Mouse (Mus musculus) limb, embryonic 13.5 days (tissue): ENCODE results near the gene Kcnab2. TPM values are rescaled to one million over a fixed set of nuclear protein-coding genes. Genes with fewer than 3 reads are reported as not detected.

Experiments
- ATAC-seq: fragments of 200-750 bp; cut with Nextera tagmentation; 2 replicates; pipeline ENCODE4 v1.8.0; 2017; ENCODE audit warnings: low read depth, moderate number of reproducible peaks, moderate TSS enrichment; ENCODE audit not compliant: low FRiP score
- H3K27ac ChIP-seq: fragments of 300-500 bp; sonication (generic); 2 replicates; pipeline ENCODE4 v1.5.1; 2015; ENCODE audit warnings: inconsistent platforms, mild to moderate bottlenecking, moderate library complexity
- H3K27me3 ChIP-seq: fragments of 300-500 bp; sonication (generic); 2 replicates; pipeline ENCODE4 v1.6.1; 2015; ENCODE audit warnings: mild to moderate bottlenecking, inconsistent platforms
- H3K36me3 ChIP-seq: fragments of 300-500 bp; sonication (generic); 2 replicates; pipeline ENCODE4 v1.6.1; 2015; ENCODE audit warnings: inconsistent platforms, mild to moderate bottlenecking, moderate library complexity
- H3K4me1 ChIP-seq: fragments of 300-500 bp; sonication (generic); 2 replicates; pipeline ENCODE4 v1.6.1; 2015; ENCODE audit warnings: inconsistent platforms
- H3K4me2 ChIP-seq: fragments of 300-500 bp; sonication (generic); replicated peaks from 2 replicates; pipeline ENCODE4 v1.6.1; 2015; ENCODE audit warnings: inconsistent platforms, mild to moderate bottlenecking, moderate library complexity
- H3K4me3 ChIP-seq: fragments of 300-500 bp; sonication (generic); 2 replicates; pipeline ENCODE4 v1.5.1; 2015; ENCODE audit warnings: moderate library complexity, mild to moderate bottlenecking, inconsistent platforms
- H3K9ac ChIP-seq: fragments of 300-500 bp; sonication (generic); 2 replicates; pipeline ENCODE4 v1.6.1; 2015; ENCODE audit warnings: mild to moderate bottlenecking, inconsistent platforms
- H3K9me3 ChIP-seq: fragments of 300-500 bp; sonication (generic); 2 replicates; pipeline ENCODE4 v1.6.1; 2016; ENCODE audit warnings: inconsistent platforms
- WGBS: fragments of 180-500 bp; shearing (Covaris S2); methylation state at CpG from one replicate; pipeline ENCODE4 v1.1.7; 2015; 5-methylcytosine and 5-hydroxymethylcytosine counted together
- polyA plus RNA-seq: library from polyadenylated mRNA; unstranded; fragments of >200 nt; fragmentation: Nextera tagmentation; extraction: Ambion mirVana; gene quantifications from 2 replicates; pipeline ENCODE4 v1.2.1, GENCODE M21; 2015

The Kcnab2 gene
- polyA plus RNA-seq, 1 experiment from 2014 or later = 8.7 TPM

- H3K4me2 ChIP-seq = no peak overlapping the region
- no peaks in the 10 kb centered on the region for H3K36me3 ChIP-seq
- no peaks in the 10 kb centered on the region for H3K4me1 ChIP-seq
- no peak overlapping the region for H3K9ac ChIP-seq
- WGBS = 64% methylated on average over 8 of the region's 8 CpGs
- H3K27ac ChIP-seq = no peak overlapping the region
- H3K27me3 ChIP-seq = no peaks in the 10 kb centered on the region
- no peak for ATAC-seq
- H3K9me3 ChIP-seq = no peaks in the 10 kb centered on the region
- no peak overlapping the region for H3K4me3 ChIP-seq
Observed at GRCm38 (mm10) chr4:152448666-152449018, 29.0 kb downstream of the Kcnab2 start.

GRCm38 (mm10) chr4:152447731-152448665 is 29.7 kb downstream of the Kcnab2 start:
- no peak overlapping the region for H3K27ac ChIP-seq
- no peaks in the 10 kb centered on the region for H3K27me3 ChIP-seq
- 83% methylated on average over 22 of the region's 22 CpGs for WGBS
- no peaks in the 10 kb centered on the region for H3K9me3 ChIP-seq
- ATAC-seq = no peak
- no peak overlapping the region for H3K9ac ChIP-seq
- no peak overlapping the region for H3K4me3 ChIP-seq
- no peaks in the 10 kb centered on the region for H3K36me3 ChIP-seq
- no peaks in the 10 kb centered on the region for H3K4me1 ChIP-seq
- H3K4me2 ChIP-seq = no peak overlapping the region

DNA sequence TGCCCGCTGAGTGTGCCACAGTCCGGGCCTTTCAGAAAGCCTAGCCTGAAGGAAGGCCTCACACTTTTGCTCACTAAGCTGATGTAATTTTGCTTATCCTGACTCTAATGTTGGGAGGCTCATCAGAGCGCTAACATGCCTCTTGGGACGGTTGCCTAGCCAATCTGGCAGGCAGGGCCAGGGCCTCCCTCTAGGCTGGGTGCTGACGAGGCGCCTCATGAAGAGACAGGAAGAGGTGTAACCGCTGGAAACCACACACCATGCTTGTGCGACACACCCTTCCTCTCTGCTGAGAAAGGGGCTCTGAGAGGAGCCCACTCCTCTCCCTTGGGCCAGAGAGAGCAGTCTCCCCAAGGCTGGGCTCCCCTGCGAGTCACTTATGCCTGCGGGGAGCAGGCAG is 31.5 kb downstream of the Kcnab2 start:
- H3K27me3 ChIP-seq = peaks cover 4% of the 10 kb centered on the region; the same call in 1 of the 2 replicates
- no peak overlapping the region for H3K4me3 ChIP-seq
- 78% methylated on average over 10 of the region's 10 CpGs for WGBS
- no peak overlapping the region for H3K27ac ChIP-seq
- no peak overlapping the region for H3K9ac ChIP-seq
- H3K4me2 ChIP-seq = no peak overlapping the region
- no peaks in the 10 kb centered on the region for H3K9me3 ChIP-seq
- no peak for ATAC-seq
- no peaks in the 10 kb centered on the region for H3K36me3 ChIP-seq
- no peaks in the 10 kb centered on the region for H3K4me1 ChIP-seq

DNA sequence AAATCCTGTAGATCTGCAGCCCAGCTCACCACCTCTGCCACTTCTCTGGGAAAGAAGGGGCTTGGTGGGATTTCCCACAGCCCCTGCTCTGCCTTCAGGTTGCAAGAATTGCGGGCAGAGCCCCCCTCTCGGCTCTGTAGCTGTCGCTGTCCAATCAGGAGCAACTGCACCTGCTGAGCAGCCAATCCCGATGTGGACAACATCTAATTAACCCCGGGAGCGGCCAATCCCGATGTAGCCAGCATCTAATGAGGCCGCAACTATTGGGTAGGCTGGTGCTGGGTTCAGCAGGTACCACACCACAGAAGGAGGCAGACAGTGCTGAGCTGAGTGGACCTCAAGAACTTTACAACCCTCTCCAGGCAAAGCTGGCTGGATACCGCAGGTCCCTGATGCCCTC is 36.1 kb downstream of the Kcnab2 start:
- Histone ChIP-seq H3K4me1 (no peaks in the 10 kb centered on the region), H3K4me3 (no peak overlapping the region), H3K9me3 (no peaks in the 10 kb centered on the region), H3K9ac (no peak overlapping the region), H3K27ac (no peak overlapping the region), H3K36me3 (no peaks in the 10 kb centered on the region), H3K4me2 (no peak overlapping the region), H3K27me3 (peaks cover 12% of the 10 kb centered on the region)
- WGBS = 33% methylated on average over 9 of the region's 9 CpGs
- no peak for ATAC-seq

DNA sequence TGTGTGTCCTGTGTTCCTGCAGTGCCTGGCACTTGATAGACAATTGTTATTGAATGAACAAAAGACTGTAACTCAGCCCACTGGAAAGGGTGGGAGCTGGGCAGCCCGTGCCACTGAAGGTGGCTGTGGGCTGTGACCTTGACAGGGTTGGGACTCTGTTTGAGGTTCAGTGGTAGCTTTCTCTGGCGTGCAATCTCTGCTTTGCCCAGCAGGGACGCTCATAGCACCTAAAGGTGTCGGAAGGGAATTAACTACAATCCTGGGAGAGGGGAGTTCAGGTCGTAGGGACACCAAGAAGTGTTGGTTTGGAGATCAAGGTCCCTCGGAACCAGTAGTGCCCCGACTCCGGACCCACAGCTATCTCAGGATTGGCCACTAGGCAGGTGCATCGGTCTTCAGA is 36.8 kb downstream of the Kcnab2 start:
- 61% methylated on average over 9 of the region's 9 CpGs for WGBS
- no peaks in the 10 kb centered on the region for H3K9me3 ChIP-seq
- H3K36me3 ChIP-seq = no peaks in the 10 kb centered on the region
- H3K27ac ChIP-seq = no peak overlapping the region
- ATAC-seq = no peak
- no peak overlapping the region for H3K4me2 ChIP-seq
- no peaks in the 10 kb centered on the region for H3K4me1 ChIP-seq
- peaks cover 12% of the 10 kb centered on the region for H3K27me3 ChIP-seq
- no peak overlapping the region for H3K9ac ChIP-seq
- no peak overlapping the region for H3K4me3 ChIP-seq

DNA sequence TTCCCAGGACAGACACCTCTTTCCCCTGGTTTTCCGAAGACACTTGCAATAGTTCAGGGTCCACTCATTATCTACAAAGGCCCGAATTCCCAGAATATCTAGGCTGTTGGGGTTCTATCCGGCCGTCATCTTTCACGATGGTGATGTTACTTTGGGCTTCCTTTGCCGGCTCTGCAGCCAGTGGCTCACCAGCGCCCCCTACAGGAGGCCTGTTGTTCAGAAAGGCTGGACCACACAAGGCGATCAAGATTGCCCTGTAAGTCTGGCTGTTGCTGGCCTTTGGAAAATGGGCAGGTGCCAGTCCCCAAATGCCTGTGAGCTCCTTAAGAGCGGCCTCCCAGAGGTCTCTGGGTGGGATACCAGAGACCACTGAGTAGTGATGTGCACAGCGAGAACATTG is 42.4 kb downstream of the Kcnab2 start:
- Histone ChIP-seq H3K4me3 (peak overlapping the region; percentile 14; the same call in 1 of the 2 replicates), H3K4me2 (peak overlapping the region; percentile 51), H3K27ac (no peak overlapping the region), H3K27me3 (peaks cover 13% of the 10 kb centered on the region), H3K9me3 (no peaks in the 10 kb centered on the region), H3K9ac (no peak overlapping the region), H3K36me3 (no peaks in the 10 kb centered on the region), H3K4me1 (peaks cover 9% of the 10 kb centered on the region)
- peak; percentile 38; the same call in 1 of the 2 replicates for ATAC-seq
- 14% methylated on average over 10 of the region's 10 CpGs for WGBS

- Histone ChIP-seq H3K36me3 (no peaks in the 10 kb centered on the region), H3K4me3 (peak overlapping the region; percentile 14; the same call in 1 of the 2 replicates), H3K4me1 (peaks cover 9% of the 10 kb centered on the region), H3K9me3 (no peaks in the 10 kb centered on the region), H3K9ac (no peak overlapping the region), H3K27me3 (peaks cover 13% of the 10 kb centered on the region), H3K4me2 (peak overlapping the region; percentile 51), H3K27ac (no peak overlapping the region)
- under 1% methylated on average over 9 of the region's 9 CpGs for WGBS
- ATAC-seq = peak; percentile 90
Observed at GRCm38 (mm10) chr4:152434836-152435235, 42.8 kb downstream of the Kcnab2 start.

DNA sequence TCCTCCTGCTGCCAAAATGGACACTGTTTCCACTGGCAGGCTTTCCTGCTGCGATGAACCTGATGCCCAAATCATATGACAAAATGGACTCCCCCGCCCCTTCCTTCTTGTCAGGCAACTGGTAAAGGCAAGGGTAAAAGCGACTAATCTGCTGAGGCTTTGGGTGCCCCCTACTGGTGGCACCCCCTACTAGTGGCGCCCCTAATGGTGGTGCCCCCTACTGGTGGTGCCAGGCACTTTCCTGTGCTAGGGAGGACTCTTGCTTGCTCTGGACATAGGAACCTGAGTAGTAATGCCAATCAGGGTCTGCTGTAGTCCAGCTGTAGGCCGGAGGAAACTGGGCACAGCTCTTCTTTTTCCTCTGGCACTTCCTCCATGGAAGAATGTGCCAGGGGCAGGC is 45.4 kb downstream of the Kcnab2 start:
- Histone ChIP-seq H3K9me3 (no peaks in the 10 kb centered on the region), H3K4me2 (no peak overlapping the region), H3K27me3 (peaks cover 13% of the 10 kb centered on the region), H3K9ac (no peak overlapping the region), H3K36me3 (no peaks in the 10 kb centered on the region), H3K4me3 (no peak overlapping the region), H3K4me1 (peaks cover 9% of the 10 kb centered on the region), H3K27ac (no peak overlapping the region)
- 57% methylated on average over 5 of the region's 5 CpGs for WGBS
- no peak for ATAC-seq

- H3K4me2 ChIP-seq = no peak overlapping the region
- 0 out of 2 replicates have a peak, but pooled peaks cover 2% of the 10 kb centered on the region for H3K27me3 ChIP-seq
- no peaks in the 10 kb centered on the region for H3K36me3 ChIP-seq
- H3K9ac ChIP-seq = no peak overlapping the region
- no peak overlapping the region for H3K27ac ChIP-seq
- no peaks in the 10 kb centered on the region for H3K9me3 ChIP-seq
- 59% methylated on average over 8 of the region's 8 CpGs for WGBS
- no peak overlapping the region for H3K4me3 ChIP-seq
- ATAC-seq = no peak
- H3K4me1 ChIP-seq = no peaks in the 10 kb centered on the region
Observed at GRCm38 (mm10) chr4:152428259-152428658, 49.4 kb downstream of the Kcnab2 start.

DNA sequence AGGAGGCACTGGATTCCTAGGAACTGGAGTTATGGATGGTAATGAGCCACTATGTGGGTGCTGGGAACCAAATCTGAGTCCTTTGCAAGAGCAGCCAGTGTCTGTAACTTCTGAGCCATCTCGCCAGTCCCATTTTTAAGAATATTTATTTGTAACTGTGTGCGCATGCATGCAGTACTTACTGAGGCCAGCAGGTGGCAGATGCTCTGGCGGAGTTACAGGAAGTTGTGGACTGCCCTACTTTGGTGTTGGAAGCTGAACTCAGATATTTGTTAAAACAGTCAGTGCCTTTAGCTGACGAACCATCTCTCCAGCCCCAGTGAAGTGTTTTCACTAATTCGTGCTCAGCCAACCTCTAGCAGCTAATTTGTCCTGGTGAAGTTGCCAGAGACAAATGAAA is 52.7 kb downstream of the Kcnab2 start:
- H3K4me2 ChIP-seq = no peak overlapping the region
- WGBS = 64% methylated on average over 5 of the region's 5 CpGs
- H3K36me3 ChIP-seq = no peaks in the 10 kb centered on the region
- no peak overlapping the region for H3K4me3 ChIP-seq
- ATAC-seq = no peak
- H3K27ac ChIP-seq = no peak overlapping the region
- no peak overlapping the region for H3K9ac ChIP-seq
- H3K4me1 ChIP-seq = no peaks in the 10 kb centered on the region
- H3K27me3 ChIP-seq = no peaks in the 10 kb centered on the region
- no peaks in the 10 kb centered on the region for H3K9me3 ChIP-seq

GRCm38 (mm10) chr4:152424341-152424740 is 53.3 kb downstream of the Kcnab2 start:
- Histone ChIP-seq H3K36me3 (no peaks in the 10 kb centered on the region), H3K4me3 (no peak overlapping the region), H3K27ac (no peak overlapping the region), H3K9me3 (no peaks in the 10 kb centered on the region), H3K9ac (no peak overlapping the region), H3K4me1 (no peaks in the 10 kb centered on the region), H3K27me3 (no peaks in the 10 kb centered on the region), H3K4me2 (no peak overlapping the region)
- ATAC-seq = no peak
- WGBS = 28% methylated on average over 4 of the region's 4 CpGs

GRCm38 (mm10) chr4:152423576-152423975 is 54.1 kb downstream of the Kcnab2 start:
- no peak for ATAC-seq

More at GRCm38 (mm10) chr4:152423576-152423975, 54.1 kb downstream of the Kcnab2 start:
- no peak overlapping the region for H3K4me3 ChIP-seq
- H3K27me3 ChIP-seq = no peaks in the 10 kb centered on the region
- no peak overlapping the region for H3K9ac ChIP-seq
- H3K27ac ChIP-seq = no peak overlapping the region
- 83% methylated on average over 6 of the region's 6 CpGs for WGBS
- no peaks in the 10 kb centered on the region for H3K4me1 ChIP-seq
- H3K9me3 ChIP-seq = no peaks in the 10 kb centered on the region
- no peaks in the 10 kb centered on the region for H3K36me3 ChIP-seq
- no peak overlapping the region for H3K4me2 ChIP-seq
